Mouse (Mus musculus): ENCODE measurements around the gene Vmn1r18.

DNA sequence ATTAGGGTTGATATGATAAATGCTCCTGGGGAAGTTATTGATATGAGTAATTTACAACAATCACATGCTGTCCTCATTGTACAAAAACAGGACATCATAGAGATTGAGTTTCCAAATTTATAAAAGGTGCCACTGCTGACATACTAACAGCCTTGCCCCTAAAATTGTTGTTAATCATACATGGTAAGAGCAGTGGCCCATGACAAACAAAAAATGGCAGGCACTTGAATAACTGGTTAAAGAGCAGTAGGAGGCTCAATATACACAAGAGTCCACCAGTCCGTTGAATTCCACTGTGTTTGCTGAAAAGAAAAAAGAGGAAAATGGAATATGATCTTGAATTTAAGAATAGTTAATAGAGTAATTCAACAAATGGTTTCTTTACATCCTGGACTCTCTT, 28.1 kb downstream of the Vmn1r18 start:
- TF ChIP-seq CTCF (IDR thresholded peaks at IDR 0.05; ENCODE audit: low read depth), result no peak
- TF ChIP-seq EP300 (IDR thresholded peaks at IDR 0.05; ENCODE audit: low read depth), result no peak

All from liver, postnatal 0 days (tissue).